Mouse (Mus musculus) neural tube, embryonic 11.5 days (tissue): Measurements from ENCODE around the gene Zfp710. TPM values are rescaled to one million over a fixed set of nuclear protein-coding genes. Genes with fewer than 3 reads are reported as not detected.

ENCODE experiments used
- ATAC-seq: fragments of 200-750 bp; cut with Nextera tagmentation; 2 replicates; pipeline ENCODE4 v1.8.0; 2017; ENCODE audit warnings: moderate number of reproducible peaks, mild to moderate bottlenecking, moderate TSS enrichment, moderate library complexity; ENCODE audit not compliant: insufficient read depth, low FRiP score, low TSS enrichment
- DNase-seq: peaks from one replicate; pipeline ENCODE4 v3.0.0-alpha.2; 2015; ENCODE audit warnings: low spot score
- H3K27ac ChIP-seq: fragments of 300-500 bp; sonication (generic); 2 replicates; pipeline ENCODE4 v1.5.1; 2014; ENCODE audit warnings: low read depth, mild to moderate bottlenecking, low read length
- H3K27me3 ChIP-seq: fragments of 300-500 bp; sonication (generic); 2 replicates; pipeline ENCODE4 v1.6.1; 2014; ENCODE audit warnings: mild to moderate bottlenecking, low read length, mixed read lengths; ENCODE audit not compliant: control insufficient read depth, insufficient read depth
- H3K36me3 ChIP-seq: fragments of 300-500 bp; sonication (generic); 2 replicates; pipeline ENCODE4 v1.6.1; 2014; ENCODE audit warnings: mild to moderate bottlenecking, low read length, moderate library complexity, mixed read lengths; ENCODE audit not compliant: control insufficient read depth, insufficient read depth
- H3K4me1 ChIP-seq: fragments of 300-500 bp; sonication (generic); 2 replicates; pipeline ENCODE4 v1.6.1; 2014; ENCODE audit warnings: low read length, mixed read lengths; ENCODE audit not compliant: control insufficient read depth, insufficient read depth
- H3K4me2 ChIP-seq: fragments of 300-500 bp; sonication (generic); 2 replicates; pipeline ENCODE4 v1.6.1; 2014; ENCODE audit warnings: low read depth, mild to moderate bottlenecking, moderate library complexity
- H3K4me3 ChIP-seq: fragments of 300-500 bp; sonication (generic); 2 replicates; pipeline ENCODE4 v1.5.1; 2014; ENCODE audit warnings: low read depth, low read length
- H3K9ac ChIP-seq: fragments of 300-500 bp; sonication (generic); 2 replicates; pipeline ENCODE4 v1.6.1; 2014; ENCODE audit warnings: mild to moderate bottlenecking, low read length
- H3K9me3 ChIP-seq: fragments of 300-500 bp; sonication (generic); 2 replicates; pipeline ENCODE4 v1.6.1; 2016; ENCODE audit warnings: low read length; ENCODE audit not compliant: control insufficient read depth
- WGBS: fragments of 180-500 bp; shearing (Covaris S2); extraction: QIAGEN DNeasy Blood & Tissue Kit; methylation state at CpG from one replicate; pipeline ENCODE4 v1.1.7; 2014; 5-methylcytosine and 5-hydroxymethylcytosine counted together
- polyA plus RNA-seq: library from polyadenylated mRNA; unstranded; fragments of >200 nt; fragmentation: Nextera tagmentation; extraction: Ambion mirVana; gene quantifications from 2 replicates; pipeline ENCODE4 v1.2.1, GENCODE M21; 2014

Zfp710 gene
- polyA plus RNA-seq, 1 experiment from 2014 or later = 21.9 TPM

- peak overlapping the region; percentile 72; the same call in 1 of the 2 replicates for H3K27ac ChIP-seq
- no peak overlapping the region for H3K9ac ChIP-seq
- no peaks in the 10 kb centered on the region for H3K36me3 ChIP-seq
- no peaks in the 10 kb centered on the region for H3K27me3 ChIP-seq
- H3K4me2 ChIP-seq = no peak overlapping the region
- peaks cover 33% of the 10 kb centered on the region for H3K4me1 ChIP-seq
- H3K9me3 ChIP-seq = no peaks in the 10 kb centered on the region
- DNase-seq (no peak), ATAC-seq (no peak)
- no peak overlapping the region for H3K4me3 ChIP-seq
- 82% methylated on average over 4 of the region's 4 CpGs for WGBS
These were observed 33.9 kb downstream of the Zfp710 start for GRCm38 (mm10) chr7:80058405-80059063.

- DNase-seq (no peak), ATAC-seq (no peak)
- no peak overlapping the region for H3K9ac ChIP-seq
- H3K4me2 ChIP-seq = no peak overlapping the region
- H3K4me3 ChIP-seq = no peak overlapping the region
- H3K27me3 ChIP-seq = no peaks in the 10 kb centered on the region
- WGBS = 80% methylated on average over 13 of the region's 13 CpGs
- H3K27ac ChIP-seq = no peak overlapping the region
- H3K36me3 ChIP-seq = no peaks in the 10 kb centered on the region
- H3K4me1 ChIP-seq = peaks cover 40% of the 10 kb centered on the region
- no peaks in the 10 kb centered on the region for H3K9me3 ChIP-seq
These were observed 34.6 kb downstream of the Zfp710 start for GRCm38 (mm10) chr7:80059064-80059838.

- Histone ChIP-seq H3K4me1 (peaks cover 41% of the 10 kb centered on the region), H3K27me3 (no peaks in the 10 kb centered on the region), H3K4me2 (no peak overlapping the region), H3K27ac (no peak overlapping the region), H3K4me3 (no peak overlapping the region), H3K9ac (no peak overlapping the region), H3K36me3 (no peaks in the 10 kb centered on the region), H3K9me3 (no peaks in the 10 kb centered on the region)
- DNase-seq (no peak), ATAC-seq (no peak)
- 86% methylated on average over 10 of the region's 10 CpGs for WGBS
These were observed 35.6 kb downstream of the Zfp710 start for GRCm38 (mm10) chr7:80060012-80060778.

- H3K4me1 ChIP-seq = peaks cover 33% of the 10 kb centered on the region
- no peak for ATAC-seq
- WGBS = 95% methylated on average over 17 of the region's 17 CpGs
- H3K4me3 ChIP-seq = no peak overlapping the region
- no peaks in the 10 kb centered on the region for H3K9me3 ChIP-seq
- H3K9ac ChIP-seq = no peak overlapping the region
- no peak overlapping the region for H3K27ac ChIP-seq
- no peaks in the 10 kb centered on the region for H3K27me3 ChIP-seq
- H3K4me2 ChIP-seq = no peak overlapping the region
- no peak for DNase-seq
- no peaks in the 10 kb centered on the region for H3K36me3 ChIP-seq
These were observed 37.6 kb downstream of the Zfp710 start for GRCm38 (mm10) chr7:80062083-80062826.

DNA sequence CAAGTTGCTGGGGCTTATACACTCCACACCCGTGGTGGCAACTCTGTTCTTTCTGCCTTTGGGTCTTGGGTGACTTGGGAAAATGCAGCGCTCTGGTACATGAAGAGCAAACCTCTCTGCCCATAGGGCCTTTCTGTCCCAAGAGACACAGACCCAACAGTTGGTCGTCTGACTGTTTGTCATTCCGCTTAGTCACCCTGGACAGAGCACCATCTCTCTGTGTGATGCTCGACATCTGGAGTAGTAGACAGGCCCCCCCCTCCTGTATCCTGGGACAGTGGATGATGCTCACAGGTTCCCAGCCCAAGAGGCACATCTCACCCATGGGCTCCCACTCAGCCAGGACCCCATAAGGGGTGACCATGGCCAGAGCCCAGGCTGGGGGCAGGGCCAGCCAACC is 38.6 kb downstream of the Zfp710 start:
- peak overlapping the region; percentile 49; the same call in 1 of the 2 replicates for H3K27ac ChIP-seq
- H3K9ac ChIP-seq = 0 out of 2 replicates have a peak overlapping the region, but pooled peaks have one; percentile 2
- ATAC-seq (no peak), DNase-seq (no peak)
- no peak overlapping the region for H3K4me3 ChIP-seq
- no peak overlapping the region for H3K4me2 ChIP-seq
- H3K9me3 ChIP-seq = no peaks in the 10 kb centered on the region
- H3K4me1 ChIP-seq = peaks cover 23% of the 10 kb centered on the region
- no peaks in the 10 kb centered on the region for H3K27me3 ChIP-seq
- WGBS = 60% methylated on average over 5 of the region's 5 CpGs
- H3K36me3 ChIP-seq = no peaks in the 10 kb centered on the region

- Histone ChIP-seq H3K4me1 (peaks cover 22% of the 10 kb centered on the region), H3K9ac (peak overlapping the region; percentile 2; the same call in 1 of the 2 replicates), H3K4me3 (no peak overlapping the region), H3K36me3 (no peaks in the 10 kb centered on the region), H3K9me3 (no peaks in the 10 kb centered on the region), H3K4me2 (no peak overlapping the region), H3K27ac (peak overlapping the region; percentile 49; the same call in 1 of the 2 replicates), H3K27me3 (no peaks in the 10 kb centered on the region)
- no peak for ATAC-seq
- WGBS = 63% methylated on average over 15 of the region's 15 CpGs
- no peak for DNase-seq
These were observed 39.5 kb downstream of the Zfp710 start for GRCm38 (mm10) chr7:80063902-80064736.

DNA sequence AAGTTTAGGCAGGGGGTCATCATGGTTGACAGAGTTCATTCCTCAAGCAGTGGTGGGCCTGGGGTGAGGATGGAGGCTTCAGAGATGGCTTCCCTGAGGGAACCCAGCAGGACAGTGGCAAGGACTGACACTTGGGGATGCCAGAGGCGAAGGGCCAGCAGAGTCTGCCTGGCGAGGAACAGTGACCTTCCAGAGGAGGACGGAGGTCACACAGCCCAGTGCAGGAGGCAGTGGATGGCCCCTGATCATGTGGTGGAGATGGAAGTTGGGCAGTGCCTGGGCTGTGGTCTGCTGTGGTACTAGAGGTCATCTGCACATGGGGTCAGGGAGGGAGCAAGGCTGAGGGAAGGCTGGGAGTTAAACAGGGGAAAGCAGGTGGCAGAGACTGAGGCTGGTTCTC is 40.6 kb downstream of the Zfp710 start:
- Histone ChIP-seq H3K4me2 (no peak overlapping the region), H3K4me3 (no peak overlapping the region), H3K4me1 (peaks cover 33% of the 10 kb centered on the region), H3K36me3 (no peaks in the 10 kb centered on the region), H3K9ac (no peak overlapping the region), H3K27ac (no peak overlapping the region), H3K9me3 (no peaks in the 10 kb centered on the region), H3K27me3 (no peaks in the 10 kb centered on the region)
- ATAC-seq (no peak), DNase-seq (no peak)
- 83% methylated on average over 3 of the region's 3 CpGs for WGBS
